Mouse (Mus musculus): ENCODE measurements around the gene Arfip1.

DNA sequence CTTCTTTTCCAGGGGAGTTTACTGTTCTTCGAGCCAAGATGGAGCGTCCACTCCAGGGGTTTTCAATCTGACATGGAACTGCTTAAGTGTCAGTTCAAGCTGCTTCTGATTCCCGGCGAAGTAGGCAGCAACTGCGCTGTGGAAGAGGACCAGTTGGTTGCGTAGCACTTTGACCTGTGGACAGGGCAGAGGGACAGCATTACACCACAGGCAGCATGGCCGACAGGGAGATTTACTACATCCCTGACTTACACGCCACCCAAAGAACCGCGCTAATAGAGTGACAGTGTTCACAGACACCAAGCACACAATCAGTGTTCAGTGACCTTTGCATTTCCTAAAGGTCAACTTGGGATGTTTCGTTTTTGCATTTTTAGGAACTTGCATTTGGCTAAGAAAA lies 84.7 kb downstream of the Arfip1 start:
- TF ChIP-seq EP300 (optimal IDR thresholded peaks at IDR 0.05) (no peak), CTCF (IDR thresholded peaks at IDR 0.05; ENCODE audit: low read depth) (no peak)
